Mouse (Mus musculus): Measurements from ENCODE around the gene Cnnm1.

The Cnnm1 gene

GRCm38 (mm10) chr19:43527131-43527530 is 86.9 kb downstream of the Cnnm1 start:
- in situ Hi-C loops (cut with MboI; ENCODE audit: unreplicated experiment in 2 of 2), result loop anchor here in 1 of 2 experiments (10.0 kb wide), 1 partner anchor 228 kb away; the partner anchor contains the start of genes Cox15 and Cutc

- in situ Hi-C loops (cut with MboI; ENCODE audit: unreplicated experiment in 2 of 2), result loop anchor here in 1 of 2 experiments (10.0 kb wide), 1 partner anchor 227 kb away; the partner anchor contains the start of genes Cox15 and Cutc
Measured at GRCm38 (mm10) chr19:43528056-43528587, 87.9 kb downstream of the Cnnm1 start.

DNA sequence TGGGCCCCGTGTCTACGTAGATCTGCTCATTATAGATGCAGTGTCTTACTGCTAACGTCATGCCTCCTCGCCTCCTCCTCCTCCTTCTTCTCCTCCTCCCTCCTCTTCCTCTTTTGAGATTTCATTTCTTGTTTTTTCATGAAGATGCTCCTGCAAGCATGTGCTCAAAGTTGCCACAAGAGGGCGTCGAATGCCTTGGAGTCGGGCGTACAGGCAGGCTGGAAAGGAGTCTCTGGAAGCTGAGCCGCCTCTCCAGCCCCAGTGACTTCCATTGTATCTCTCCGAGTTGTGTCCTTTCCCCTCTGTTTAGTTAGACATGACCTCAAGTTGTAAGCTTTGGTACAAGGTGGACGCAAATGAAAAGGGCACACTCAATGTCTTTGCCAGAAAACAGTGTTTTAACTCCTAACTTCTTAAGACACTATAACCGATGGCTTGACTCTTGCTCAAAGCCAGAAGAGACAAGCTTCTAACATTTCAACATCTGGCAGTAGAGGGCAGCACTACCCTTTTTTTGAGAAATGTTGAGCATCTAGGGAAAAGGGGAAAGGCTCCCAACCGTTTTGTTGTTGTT is 90.0 kb downstream of the Cnnm1 start:
- in situ Hi-C loops (cut with MboI; ENCODE audit: unreplicated experiment in 2 of 2), result no loop called here

GRCm38 (mm10) chr19:43530921-43531320 is 90.7 kb downstream of the Cnnm1 start:
- in situ Hi-C loops (cut with MboI; ENCODE audit: unreplicated experiment in 2 of 2), result no loop called here

DNA sequence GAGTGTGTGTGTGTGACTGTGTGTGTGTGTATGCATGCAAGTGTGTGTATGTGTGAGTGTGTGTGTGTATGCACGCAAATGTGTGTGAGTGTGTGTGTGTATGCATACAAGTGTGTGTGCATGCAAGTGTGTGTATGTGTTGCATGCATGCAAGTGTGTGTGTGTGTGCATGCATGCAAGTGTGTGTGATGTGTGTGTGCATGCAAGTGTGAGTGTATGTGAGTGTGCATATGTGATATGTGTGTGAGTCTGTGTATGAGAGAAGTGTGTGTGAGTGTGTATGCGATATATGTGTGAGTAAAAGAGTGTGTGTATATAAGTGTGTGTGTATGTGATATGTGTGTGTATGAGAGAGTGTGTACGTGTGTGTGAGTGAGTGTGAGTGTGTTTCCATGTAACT is 95.1 kb downstream of the Cnnm1 start:
- in situ Hi-C loops (cut with MboI; ENCODE audit: unreplicated experiment in 2 of 2), result no loop called here

DNA sequence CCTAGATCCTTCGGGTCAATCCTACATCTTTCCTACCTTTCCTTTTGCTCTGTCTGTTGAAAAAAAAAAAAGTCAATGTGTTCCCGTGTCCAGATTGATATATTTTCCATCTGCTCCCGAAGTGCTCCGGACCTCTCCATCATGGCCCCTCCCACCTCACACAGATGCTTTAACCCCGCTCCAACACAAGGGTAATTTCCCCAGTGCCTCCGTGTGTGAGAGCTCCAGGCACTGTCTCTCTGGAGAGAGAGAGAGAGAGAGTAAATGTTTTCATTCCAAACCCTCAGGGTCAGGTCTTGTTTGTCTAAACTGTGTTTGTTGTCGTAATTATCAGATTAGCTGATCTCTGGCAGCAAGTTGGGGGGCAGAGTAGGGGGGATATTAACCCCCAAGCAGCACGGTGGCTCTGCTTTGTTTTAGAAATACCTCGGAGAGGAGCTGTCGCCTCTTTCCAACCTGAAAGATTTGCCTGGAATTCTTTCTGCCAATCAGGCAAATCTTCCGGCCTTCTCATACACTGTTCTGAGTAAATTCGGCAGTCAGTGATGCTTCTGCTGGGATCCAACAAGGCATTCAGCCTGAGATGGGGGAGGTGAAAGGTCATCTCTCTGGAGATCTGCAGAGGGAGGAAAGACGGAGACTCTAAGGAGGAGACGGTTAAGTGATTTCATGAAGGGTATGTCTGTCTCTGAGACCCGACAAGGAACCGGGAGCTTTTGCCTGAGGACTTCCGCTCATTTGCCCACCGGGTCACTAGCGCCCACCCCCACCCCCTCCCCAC is 106.3 kb downstream of the Cnnm1 start:
- in situ Hi-C loops (cut with MboI; ENCODE audit: unreplicated experiment in 2 of 2), result no loop called here

All from v-Abl transformed pro-B cells (cell line).